Mouse (Mus musculus) frontal cortex, postnatal 36 days (tissue): ENCODE measurements around the gene Slx1b.

ENCODE experiments used
- DNase-seq, 2 experiments: peaks; one replicate each; pipeline ENCODE4 v3.0.0; 2022; ENCODE audit warnings: low spot score in 2 of 2

Gene Slx1b

GRCm38 (mm10) chr7:126676631-126677220, 18.9 kb downstream of the Slx1b start:
- DNase-seq: no peak

DNA sequence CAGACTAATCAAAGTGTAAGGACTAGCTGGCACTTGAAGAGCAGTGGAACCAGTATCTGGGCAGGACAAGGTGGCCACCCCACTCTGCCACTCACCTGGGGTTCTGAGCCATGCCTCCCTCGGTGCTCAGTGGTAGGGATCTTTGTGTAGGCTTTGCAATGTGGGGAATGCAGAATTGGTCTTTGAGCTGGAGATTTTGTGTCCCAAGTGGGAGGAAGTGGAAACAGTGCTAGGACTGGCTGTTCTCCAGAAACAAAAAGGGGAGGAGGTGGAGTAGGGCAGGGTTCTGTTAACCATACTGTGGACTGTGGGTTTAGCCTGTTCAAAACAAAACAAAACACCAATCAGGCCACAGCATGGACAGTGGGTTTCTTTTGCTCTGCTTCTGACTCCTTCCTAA, 19.4 kb downstream of the Slx1b start, which contains the start of gene Sult1a1:
Sult1a1 (minus strand) TSS at position 226 of the 400 bp plus-strand sequence.
- no peak for DNase-seq

- DNase-seq: no peak
Measured at GRCm38 (mm10) chr7:126675104-126675503, 20.5 kb downstream of the Slx1b start.

GRCm38 (mm10) chr7:126672111-126672510, 23.5 kb downstream of the Slx1b start:
- no peak for DNase-seq

- no peak for DNase-seq
Measured at GRCm38 (mm10) chr7:126670152-126670551, 25.4 kb downstream of the Slx1b start.

DNA sequence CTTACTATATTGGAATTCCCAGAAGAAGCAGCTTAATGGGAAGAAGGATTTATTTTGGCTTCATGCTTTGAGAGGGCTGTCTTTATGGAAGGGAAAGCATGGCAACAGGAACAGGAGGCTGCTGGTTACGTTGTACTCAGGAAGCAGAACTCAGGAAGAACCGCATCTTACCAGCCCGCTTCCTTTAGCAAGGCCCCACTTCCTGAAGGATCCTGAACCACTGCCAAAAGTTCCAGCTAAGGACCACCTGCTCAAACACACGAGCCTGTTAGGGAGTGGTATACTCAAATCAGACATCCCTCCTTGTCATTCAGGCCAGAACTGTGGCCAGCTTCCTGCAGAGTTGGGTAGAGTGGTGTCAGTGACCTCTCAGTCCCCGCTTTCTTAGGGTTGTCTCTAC, 27.1 kb downstream of the Slx1b start:
- DNase-seq: no peak

DNA sequence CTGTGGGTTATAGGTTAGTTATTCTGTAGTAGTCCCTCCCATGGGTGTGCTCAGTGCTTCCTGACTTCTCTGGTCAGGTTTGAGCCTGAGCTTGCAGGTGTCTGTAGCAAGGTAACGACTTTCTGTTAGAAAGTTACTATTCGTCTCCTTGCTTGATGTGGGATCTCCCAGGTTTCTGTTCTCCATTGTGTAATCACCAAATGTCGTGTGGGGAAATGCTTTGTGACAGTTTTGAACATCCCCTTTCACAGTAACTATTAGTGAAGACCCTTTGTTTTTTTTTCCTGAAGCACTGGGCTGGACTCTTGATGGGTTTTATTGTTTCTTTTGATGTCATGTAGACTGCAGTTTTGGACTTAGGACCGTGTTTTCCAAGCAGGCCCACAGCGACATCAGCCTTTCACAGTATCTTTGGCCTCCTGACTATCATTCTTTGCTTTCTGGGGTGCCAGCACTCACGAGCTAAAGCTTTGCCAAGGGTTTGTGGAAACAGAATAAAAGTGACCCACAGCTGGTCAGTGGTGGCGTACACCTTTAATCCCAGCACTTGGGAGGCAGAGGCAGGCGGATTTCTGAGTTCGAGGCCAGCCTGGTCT, 28.0 kb downstream of the Slx1b start:
- no peak for DNase-seq

- no peak for DNase-seq
Measured at GRCm38 (mm10) chr7:126665269-126665668, 30.3 kb downstream of the Slx1b start.

- DNase-seq: no peak
Measured at GRCm38 (mm10) chr7:126663646-126664045, 31.9 kb downstream of the Slx1b start.

DNA sequence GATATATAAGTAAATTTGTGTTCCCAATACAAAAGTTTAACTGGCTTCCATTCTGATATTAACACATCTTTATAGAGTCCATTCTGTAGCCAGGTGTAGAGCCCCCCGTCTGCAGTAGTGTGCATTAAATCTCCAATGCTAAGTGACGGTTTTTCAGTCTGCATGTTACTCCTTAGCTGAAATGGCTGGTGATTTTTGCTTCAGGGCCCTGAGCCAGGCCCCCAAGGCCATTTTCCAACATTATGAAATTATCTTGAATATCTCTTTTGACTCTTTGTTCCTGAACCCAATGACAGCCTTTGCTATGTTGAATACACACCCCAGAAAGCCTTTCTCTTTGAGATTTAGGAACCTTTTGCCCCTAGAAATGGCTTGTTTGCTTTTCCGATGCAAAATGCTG, 35.8 kb downstream of the Slx1b start:
- DNase-seq: no peak

- DNase-seq: no peak
Measured at GRCm38 (mm10) chr7:126657522-126657921, 38.1 kb downstream of the Slx1b start.

- DNase-seq: no peak
Measured at GRCm38 (mm10) chr7:126655695-126656094, 39.9 kb downstream of the Slx1b start.

DNA sequence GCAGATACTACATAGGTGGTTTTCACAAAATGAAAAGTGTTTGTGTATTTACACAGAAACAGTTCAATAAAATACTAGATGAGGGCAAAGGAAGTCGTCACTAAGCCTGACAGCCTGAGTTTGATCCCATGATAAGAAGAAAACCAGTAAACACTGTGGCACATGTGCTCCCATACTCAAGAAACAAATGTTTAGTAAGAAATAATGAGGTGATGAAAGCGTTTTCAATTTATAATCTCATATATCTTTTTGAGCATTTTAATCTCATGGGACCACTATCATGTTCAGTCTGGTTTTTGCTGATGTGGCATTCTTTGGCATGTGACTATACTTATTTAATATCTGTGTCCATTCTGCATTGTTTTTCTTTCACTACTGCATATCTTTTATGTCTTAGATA, 41.6 kb downstream of the Slx1b start:
- DNase-seq: no peak

- DNase-seq: no peak
Measured at GRCm38 (mm10) chr7:126650852-126651251, 44.7 kb downstream of the Slx1b start.

DNA sequence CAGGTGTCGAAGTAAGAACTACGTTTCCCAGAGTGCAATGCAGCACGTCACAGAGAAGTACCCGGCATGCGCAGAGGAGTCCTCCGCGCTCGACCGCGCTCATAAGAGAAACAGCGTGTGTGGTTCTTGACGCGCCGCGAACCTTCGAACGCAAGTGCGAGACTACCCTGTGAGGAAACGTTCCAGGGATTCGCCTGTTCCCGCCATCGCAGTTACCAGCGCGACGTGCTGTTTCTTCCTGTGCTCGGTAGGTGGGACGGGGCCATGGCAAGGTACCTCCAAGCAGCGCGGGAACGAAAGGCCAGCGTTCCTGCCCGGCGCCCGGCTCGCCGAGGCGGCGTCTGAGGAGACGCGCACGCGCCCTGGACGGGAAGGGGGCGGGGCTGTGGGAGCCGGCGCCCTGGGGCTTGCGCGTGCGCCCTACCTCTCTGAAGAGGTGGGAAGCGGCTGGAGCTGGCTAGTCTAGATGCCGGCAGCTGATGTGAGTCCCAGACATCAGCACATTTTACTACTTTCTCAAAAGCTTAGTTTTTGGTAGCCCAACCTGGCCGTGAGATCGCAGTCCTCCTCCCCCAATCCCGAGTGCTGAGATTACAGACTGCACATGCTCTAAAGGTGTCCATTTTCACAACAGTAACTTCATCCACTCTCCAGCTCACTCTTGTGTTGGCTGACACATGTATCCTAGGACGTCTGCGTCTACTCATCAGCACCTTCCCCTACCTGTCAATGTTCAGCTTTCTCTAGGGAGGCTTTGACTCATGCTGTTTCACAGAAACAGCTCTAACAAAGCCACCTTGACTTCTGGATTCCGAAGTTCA, 46.1 kb downstream of the Slx1b start, which contains the start of gene Sgf29:
Sgf29 (plus strand) TSS at position 79 of the 821 bp plus-strand sequence.
- DNase-seq: peak; percentile 94

DNA sequence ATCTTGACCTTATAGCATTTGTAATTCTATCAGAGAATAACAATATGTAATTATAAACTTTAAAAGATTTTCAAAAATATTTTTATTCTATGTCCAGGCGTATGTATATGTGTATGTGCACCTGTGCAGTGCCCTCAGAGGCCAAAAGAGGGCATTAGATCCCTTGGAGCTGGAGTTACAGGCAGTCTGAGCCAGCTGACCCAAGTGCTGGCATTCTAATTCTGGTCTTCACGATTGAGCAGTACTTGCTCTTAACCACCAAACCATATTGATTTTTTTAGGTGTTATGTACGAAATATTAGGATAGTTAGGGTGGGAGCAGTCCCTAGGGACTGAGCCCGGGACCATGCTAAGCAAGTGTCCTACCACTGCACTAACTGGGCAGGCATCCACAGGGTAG, 47.1 kb downstream of the Slx1b start:
- peak in 1 of 2 experiments; percentile 7 for DNase-seq

DNA sequence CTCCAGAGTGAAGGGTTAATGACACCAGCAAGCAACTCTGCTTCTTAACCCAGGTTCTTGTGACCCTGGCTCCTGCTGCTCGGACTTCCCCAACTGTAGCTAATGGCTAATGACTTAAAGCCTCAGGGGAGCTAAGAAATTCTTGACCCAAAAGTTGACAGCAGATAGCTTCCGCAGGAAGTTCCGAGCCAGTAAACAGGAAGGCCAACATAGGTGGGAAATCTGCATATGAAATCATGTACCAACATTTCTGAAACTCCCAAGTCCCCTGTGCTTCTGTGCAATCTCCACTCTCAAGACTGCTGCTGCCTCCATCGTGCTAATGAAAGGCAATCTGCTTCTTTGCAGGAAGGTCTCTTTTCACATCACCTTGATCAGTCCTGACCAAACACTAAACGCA, 49.9 kb downstream of the Slx1b start:
- no peak for DNase-seq

DNA sequence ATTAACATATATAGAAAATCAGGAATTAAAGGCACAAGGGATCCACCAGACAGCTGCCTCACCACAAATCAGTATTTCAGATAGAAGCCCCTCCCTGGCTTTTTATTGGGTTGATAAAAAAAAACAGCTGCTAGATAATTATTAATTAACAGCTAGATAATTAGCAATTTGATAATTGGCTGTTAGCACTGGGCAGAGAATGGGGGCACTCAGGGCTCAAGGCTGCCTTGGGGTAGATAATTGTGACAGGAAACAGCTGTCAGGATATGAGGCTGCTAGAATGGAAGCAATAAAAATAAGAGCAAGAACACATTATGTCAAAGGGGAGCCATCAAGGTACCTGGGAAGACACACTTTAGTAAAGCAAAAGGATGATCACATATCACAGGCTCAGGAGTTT, 50.7 kb downstream of the Slx1b start:
- no peak for DNase-seq

- no peak for DNase-seq
Measured at GRCm38 (mm10) chr7:126644345-126644744, 51.2 kb downstream of the Slx1b start.

DNA sequence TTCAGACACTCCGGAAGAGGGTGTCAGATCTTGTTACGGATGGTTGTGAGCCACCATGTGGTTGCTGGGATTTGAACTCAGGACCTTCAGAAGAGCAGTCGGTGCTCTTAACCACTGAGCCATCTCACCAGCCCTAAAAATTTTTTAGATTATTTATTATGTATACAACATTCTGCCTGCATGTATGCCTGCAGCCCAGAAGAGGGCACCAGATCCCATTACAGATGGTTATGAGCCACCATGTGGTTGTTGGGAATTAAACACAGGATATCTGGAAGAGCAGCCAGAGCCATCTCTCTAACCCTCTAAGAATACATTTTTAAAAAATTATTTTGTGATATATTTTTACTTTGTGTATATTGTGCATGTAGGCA, 52.4 kb downstream of the Slx1b start:
- peak in 1 of 2 experiments; percentile 9 for DNase-seq

- DNase-seq: no peak
Measured at GRCm38 (mm10) chr7:126642545-126643243, 52.9 kb downstream of the Slx1b start.
